Mouse (Mus musculus) hindbrain, embryonic 12.5 days (tissue): ENCODE data around the gene Usp1. TPM values are rescaled to one million over a fixed set of nuclear protein-coding genes. Genes with fewer than 3 reads are reported as not detected.

Experiments used
- polyA plus RNA-seq: library from polyadenylated mRNA; unstranded; fragments of >200 nt; fragmentation: Nextera tagmentation; extraction: Ambion mirVana; gene quantifications from 2 replicates; pipeline ENCODE4 v1.2.1, GENCODE M21; 2016

The Usp1 gene
- polyA plus RNA-seq, 1 experiment from 2014 or later, result 91.5 TPM

Other genes starting within 250 kb of the Usp1 start
- 0.30 and 0.36 TPM in 2 replicates for gene L1td1, start 197.1 kb upstream of the Usp1 start, polyA plus RNA-seq
- 1.5 and 1.7 TPM in 2 replicates for gene Kank4, start 106.3 kb upstream of the Usp1 start, polyA plus RNA-seq
- gene I0C0044D17Rik, start 100.0 kb upstream of the Usp1 start, polyA plus RNA-seq, result not detected in 2 replicates
- 1.6 and 1.9 TPM in 2 replicates for gene Angptl3, start 107.1 kb downstream of the Usp1 start, polyA plus RNA-seq
- 120 and 130 TPM in 2 replicates for gene Dock7, start 197.1 kb downstream of the Usp1 start, polyA plus RNA-seq